Mouse (Mus musculus): ENCODE measurements at regions not wholly inside any gene's neighbourhood (a gene's known extent, or its start where the extent isn't known, plus 50 kb on each side); places are given as distances from the start of the nearest gene placed in this dataset.
"Not testable (repeated sequence)": the region's sequence is repeated elsewhere in the genome, so short reads cannot be mapped to it uniquely, and the experiment has no call there.

- Histone ChIP-seq H3K9me3 (replicated peaks; ENCODE audit: control insufficient read depth, low read length) (no peaks in the 10 kb centered on the region), H3K27ac (ENCODE audit: low read length) (no peak overlapping the region), H3K27me3 (ENCODE audit: control insufficient read depth, insufficient read depth, low read length) (no peaks in the 10 kb centered on the region), H3K4me1 (ENCODE audit: control insufficient read depth, insufficient read depth, low read length) (peaks cover 6% of the 10 kb centered on the region), H3K4me2 (ENCODE audit: low read depth, low read length) (no peak overlapping the region), H3K4me3 (ENCODE audit: low read length) (no peak overlapping the region), H3K9ac (ENCODE audit: low read length) (no peak overlapping the region), H3K36me3 (ENCODE audit: control insufficient read depth, insufficient read depth) (no peaks in the 10 kb centered on the region)
- ATAC-seq (replicated peaks; ENCODE audit: extremely low read depth, insufficient read depth, low FRiP score) = no peak
- 86% methylated on average over 7 of the region's 7 CpGs for WGBS
These were observed 84.5 kb upstream of the Nt5e start for GRCm38 (mm10) chr9:88242530-88242929.

- 74% methylated on average over 3 of the region's 3 CpGs for WGBS
- no peak overlapping the region for H3K27ac ChIP-seq (ENCODE audit: low read length)
- no peak overlapping the region for H3K4me2 ChIP-seq (ENCODE audit: low read depth, low read length)
- peaks cover 6% of the 10 kb centered on the region for H3K4me1 ChIP-seq (ENCODE audit: control insufficient read depth, insufficient read depth, low read length)
- no peaks in the 10 kb centered on the region for H3K36me3 ChIP-seq (ENCODE audit: control insufficient read depth, insufficient read depth)
- no peak overlapping the region for H3K9ac ChIP-seq (ENCODE audit: low read length)
- no peak overlapping the region for H3K4me3 ChIP-seq (ENCODE audit: low read length)
- ATAC-seq (replicated peaks; ENCODE audit: extremely low read depth, insufficient read depth, low FRiP score) = no peak
- H3K27me3 ChIP-seq (ENCODE audit: control insufficient read depth, insufficient read depth, low read length) = no peaks in the 10 kb centered on the region
- no peaks in the 10 kb centered on the region for H3K9me3 ChIP-seq (replicated peaks; ENCODE audit: control insufficient read depth, low read length)
These were observed 82.5 kb upstream of the Nt5e start for GRCm38 (mm10) chr9:88244492-88244891.

- H3K4me1 ChIP-seq (ENCODE audit: control insufficient read depth, insufficient read depth, low read length) = no peaks in the 10 kb centered on the region
- H3K4me3 ChIP-seq (ENCODE audit: low read length) = no peak overlapping the region
- H3K4me2 ChIP-seq (ENCODE audit: low read depth, low read length) = no peak overlapping the region
- no peaks in the 10 kb centered on the region for H3K9me3 ChIP-seq (replicated peaks; ENCODE audit: control insufficient read depth, low read length)
- H3K27ac ChIP-seq (ENCODE audit: low read length) = no peak overlapping the region
- no peaks in the 10 kb centered on the region for H3K36me3 ChIP-seq (ENCODE audit: control insufficient read depth, insufficient read depth)
- 63% methylated on average over 7 of the region's 7 CpGs for WGBS
- H3K27me3 ChIP-seq (ENCODE audit: control insufficient read depth, insufficient read depth, low read length) = no peaks in the 10 kb centered on the region
- no peak for ATAC-seq (replicated peaks; ENCODE audit: extremely low read depth, insufficient read depth, low FRiP score)
- no peak overlapping the region for H3K9ac ChIP-seq (ENCODE audit: low read length)
These were observed 71.0 kb upstream of the Nt5e start for GRCm38 (mm10) chr9:88255948-88256347.

GRCm38 (mm10) chr9:88259627-88260026 is 67.4 kb upstream of the Nt5e start:
- no peak for ATAC-seq (replicated peaks; ENCODE audit: extremely low read depth, insufficient read depth, low FRiP score)
- no peaks in the 10 kb centered on the region for H3K4me1 ChIP-seq (ENCODE audit: control insufficient read depth, insufficient read depth, low read length)
- no peak overlapping the region for H3K4me2 ChIP-seq (ENCODE audit: low read depth, low read length)
- WGBS = 64% methylated on average over 4 of the region's 4 CpGs
- H3K36me3 ChIP-seq (ENCODE audit: control insufficient read depth, insufficient read depth) = no peaks in the 10 kb centered on the region
- H3K27me3 ChIP-seq (ENCODE audit: control insufficient read depth, insufficient read depth, low read length) = no peaks in the 10 kb centered on the region
- no peaks in the 10 kb centered on the region for H3K9me3 ChIP-seq (replicated peaks; ENCODE audit: control insufficient read depth, low read length)
- H3K9ac ChIP-seq (ENCODE audit: low read length) = no peak overlapping the region
- no peak overlapping the region for H3K27ac ChIP-seq (ENCODE audit: low read length)
- H3K4me3 ChIP-seq (ENCODE audit: low read length) = no peak overlapping the region

GRCm38 (mm10) chr9:88260072-88260635 is 66.8 kb upstream of the Nt5e start:
- WGBS = 61% methylated on average over 2 of the region's 2 CpGs
- no peak overlapping the region for H3K27ac ChIP-seq (ENCODE audit: low read length)

GRCm38 (mm10) chr9:88262461-88262860 is 64.5 kb upstream of the Nt5e start:
- Histone ChIP-seq H3K4me2 (ENCODE audit: low read depth, low read length) (no peak overlapping the region), H3K4me1 (ENCODE audit: control insufficient read depth, insufficient read depth, low read length) (no peaks in the 10 kb centered on the region), H3K9ac (ENCODE audit: low read length) (no peak overlapping the region), H3K27me3 (ENCODE audit: control insufficient read depth, insufficient read depth, low read length) (no peaks in the 10 kb centered on the region), H3K4me3 (ENCODE audit: low read length) (no peak overlapping the region), H3K36me3 (ENCODE audit: control insufficient read depth, insufficient read depth) (no peaks in the 10 kb centered on the region), H3K27ac (ENCODE audit: low read length) (no peak overlapping the region), H3K9me3 (replicated peaks; ENCODE audit: control insufficient read depth, low read length) (no peaks in the 10 kb centered on the region)
- 73% methylated on average over 3 of the region's 3 CpGs for WGBS
- no peak for ATAC-seq (replicated peaks; ENCODE audit: extremely low read depth, insufficient read depth, low FRiP score)

More at GRCm38 (mm10) chr9:88260072-88260635, 66.8 kb upstream of the Nt5e start:
- Histone ChIP-seq H3K27me3 (ENCODE audit: control insufficient read depth, insufficient read depth, low read length) (no peaks in the 10 kb centered on the region), H3K4me2 (ENCODE audit: low read depth, low read length) (no peak overlapping the region), H3K9me3 (replicated peaks; ENCODE audit: control insufficient read depth, low read length) (no peaks in the 10 kb centered on the region), H3K4me1 (ENCODE audit: control insufficient read depth, insufficient read depth, low read length) (no peaks in the 10 kb centered on the region), H3K9ac (ENCODE audit: low read length) (no peak overlapping the region), H3K4me3 (ENCODE audit: low read length) (no peak overlapping the region), H3K36me3 (ENCODE audit: control insufficient read depth, insufficient read depth) (no peaks in the 10 kb centered on the region)
- ATAC-seq (replicated peaks; ENCODE audit: extremely low read depth, insufficient read depth, low FRiP score) = no peak

GRCm38 (mm10) chr9:88266346-88266745 is 60.7 kb upstream of the Nt5e start:
- not testable (repeated sequence) for H3K4me1 ChIP-seq (ENCODE audit: control insufficient read depth, insufficient read depth, low read length); H3K9ac ChIP-seq (ENCODE audit: low read length); ATAC-seq (replicated peaks; ENCODE audit: extremely low read depth, insufficient read depth, low FRiP score); H3K27ac ChIP-seq (ENCODE audit: low read length); H3K9me3 ChIP-seq (replicated peaks; ENCODE audit: control insufficient read depth, low read length); H3K4me3 ChIP-seq (ENCODE audit: low read length); H3K4me2 ChIP-seq (ENCODE audit: low read depth, low read length); H3K27me3 ChIP-seq (ENCODE audit: control insufficient read depth, insufficient read depth, low read length); H3K36me3 ChIP-seq (ENCODE audit: control insufficient read depth, insufficient read depth)
- WGBS = 67% methylated on average over 1 of the region's 1 CpGs

GRCm38 (mm10) chr9:88268811-88269210 is 58.2 kb upstream of the Nt5e start:
- no peak for ATAC-seq (replicated peaks; ENCODE audit: extremely low read depth, insufficient read depth, low FRiP score)
- Histone ChIP-seq H3K27ac (ENCODE audit: low read length) (no peak overlapping the region), H3K9me3 (replicated peaks; ENCODE audit: control insufficient read depth, low read length) (no peaks in the 10 kb centered on the region), H3K4me2 (ENCODE audit: low read depth, low read length) (no peak overlapping the region), H3K4me3 (ENCODE audit: low read length) (no peak overlapping the region), H3K36me3 (ENCODE audit: control insufficient read depth, insufficient read depth) (no peaks in the 10 kb centered on the region), H3K27me3 (ENCODE audit: control insufficient read depth, insufficient read depth, low read length) (no peaks in the 10 kb centered on the region), H3K9ac (ENCODE audit: low read length) (no peak overlapping the region), H3K4me1 (ENCODE audit: control insufficient read depth, insufficient read depth, low read length) (peaks cover 5% of the 10 kb centered on the region)
- 81% methylated on average over 2 of the region's 2 CpGs for WGBS

GRCm38 (mm10) chr9:88269216-88269615 is 57.8 kb upstream of the Nt5e start:
- Histone ChIP-seq H3K4me2 (ENCODE audit: low read depth, low read length) (no peak overlapping the region), H3K36me3 (ENCODE audit: control insufficient read depth, insufficient read depth) (no peaks in the 10 kb centered on the region), H3K27me3 (ENCODE audit: control insufficient read depth, insufficient read depth, low read length) (no peaks in the 10 kb centered on the region), H3K9me3 (replicated peaks; ENCODE audit: control insufficient read depth, low read length) (no peaks in the 10 kb centered on the region), H3K4me1 (ENCODE audit: control insufficient read depth, insufficient read depth, low read length) (peaks cover 8% of the 10 kb centered on the region), H3K27ac (ENCODE audit: low read length) (no peak overlapping the region), H3K4me3 (ENCODE audit: low read length) (no peak overlapping the region), H3K9ac (ENCODE audit: low read length) (no peak overlapping the region)
- ATAC-seq (replicated peaks; ENCODE audit: extremely low read depth, insufficient read depth, low FRiP score) = no peak
- WGBS = 90% methylated on average over 5 of the region's 5 CpGs

All from heart, embryonic 16.5 days (tissue).